Mouse (Mus musculus): ENCODE results near the gene Tmem108. TPM values are rescaled to one million over a fixed set of nuclear protein-coding genes. Genes with fewer than 3 reads are reported as not detected.

Tmem108 gene
- polyA plus RNA-seq, 1 experiment = 6.1 TPM

- no peaks in the 10 kb centered on the region for H3K4me1 ChIP-seq (replicated peaks; ENCODE audit: control insufficient read depth, insufficient read depth, low read length)
- H3K27me3 ChIP-seq (ENCODE audit: control insufficient read depth, insufficient read depth, low read length) = no peaks in the 10 kb centered on the region
- no peaks in the 10 kb centered on the region for H3K36me3 ChIP-seq (ENCODE audit: control insufficient read depth, insufficient read depth, low read length)
- WGBS = 88% methylated on average over 5 of the region's 5 CpGs
- TF ChIP-seq POLR2A (IDR thresholded peaks at IDR 0.05; ENCODE audit: control insufficient read depth, extremely low read depth, insufficient read depth, low read length, poor library complexity) (no peak), CTCF (IDR thresholded peaks at IDR 0.05; ENCODE audit: borderline replicate concordance, control insufficient read depth, extremely low read depth, insufficient read depth, low read length, poor library complexity) (no peak)
- no peak overlapping the region for H3K4me3 ChIP-seq (ENCODE audit: control insufficient read depth, insufficient read depth, low read length)
- H3K27ac ChIP-seq (ENCODE audit: control insufficient read depth, insufficient read depth, low read length) = no peak overlapping the region
- DNase-seq = no peak
Observed at GRCm38 (mm10) chr9:103577181-103577580, 184.5 kb downstream of the Tmem108 start.

- no peaks in the 10 kb centered on the region for H3K27me3 ChIP-seq (ENCODE audit: control insufficient read depth, insufficient read depth, low read length)
- no peak overlapping the region for H3K27ac ChIP-seq (ENCODE audit: control insufficient read depth, insufficient read depth, low read length)
- no peak overlapping the region for H3K4me3 ChIP-seq (ENCODE audit: control insufficient read depth, insufficient read depth, low read length)
- no peaks in the 10 kb centered on the region for H3K4me1 ChIP-seq (replicated peaks; ENCODE audit: control insufficient read depth, insufficient read depth, low read length)
- TF ChIP-seq POLR2A (IDR thresholded peaks at IDR 0.05; ENCODE audit: control insufficient read depth, extremely low read depth, insufficient read depth, low read length, poor library complexity) (no peak), CTCF (IDR thresholded peaks at IDR 0.05; ENCODE audit: borderline replicate concordance, control insufficient read depth, extremely low read depth, insufficient read depth, low read length, poor library complexity) (no peak)
- WGBS = 95% methylated on average over 5 of the region's 5 CpGs
- H3K36me3 ChIP-seq (ENCODE audit: control insufficient read depth, insufficient read depth, low read length) = no peaks in the 10 kb centered on the region
- no peak for DNase-seq
Observed at GRCm38 (mm10) chr9:103575901-103576300, 185.7 kb downstream of the Tmem108 start.

DNA sequence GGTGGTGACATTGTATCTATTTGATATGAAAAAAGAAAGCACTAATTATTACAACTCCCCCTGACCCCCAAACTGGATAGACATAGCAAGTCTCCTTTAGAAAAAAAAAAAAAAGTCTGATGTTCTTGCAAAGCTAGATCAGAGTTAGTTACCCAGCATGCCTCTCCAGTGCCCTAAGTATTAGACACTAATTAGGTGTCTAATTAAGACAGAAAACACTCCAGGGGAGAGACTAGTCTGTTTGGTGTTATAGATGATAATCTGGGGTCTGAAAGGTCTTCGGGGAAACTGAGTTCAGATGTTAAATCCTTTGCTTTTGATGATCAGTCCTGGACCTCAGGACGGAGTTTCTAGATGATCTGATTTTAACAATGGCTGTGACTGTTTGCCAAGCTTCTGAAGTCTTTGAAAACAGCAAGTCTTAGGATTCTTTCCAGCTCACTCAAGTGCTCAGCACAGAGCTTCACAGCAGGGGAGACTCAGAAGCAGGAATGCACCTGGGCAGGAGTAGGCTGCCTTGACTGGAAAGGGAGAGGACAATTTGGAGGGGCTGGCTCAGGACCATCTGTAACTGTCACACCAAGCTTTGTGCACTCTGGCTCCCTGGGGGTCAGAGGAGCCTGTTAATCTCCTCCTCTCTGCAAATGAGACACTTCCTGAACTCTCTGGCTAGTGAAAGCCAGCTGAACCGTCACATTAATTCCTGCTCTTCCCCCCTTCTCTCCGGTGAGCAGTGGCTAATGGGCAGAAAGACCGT is 187.5 kb downstream of the Tmem108 start:
- Histone ChIP-seq H3K4me3 (ENCODE audit: control insufficient read depth, insufficient read depth, low read length) (no peak overlapping the region), H3K4me1 (replicated peaks; ENCODE audit: control insufficient read depth, insufficient read depth, low read length) (no peaks in the 10 kb centered on the region), H3K27me3 (ENCODE audit: control insufficient read depth, insufficient read depth, low read length) (no peaks in the 10 kb centered on the region), H3K27ac (ENCODE audit: control insufficient read depth, insufficient read depth, low read length) (no peak overlapping the region), H3K36me3 (ENCODE audit: control insufficient read depth, insufficient read depth, low read length) (no peaks in the 10 kb centered on the region)
- 36% methylated on average over 5 of the region's 5 CpGs for WGBS
- DNase-seq = no peak
- TF ChIP-seq POLR2A (IDR thresholded peaks at IDR 0.05; ENCODE audit: control insufficient read depth, extremely low read depth, insufficient read depth, low read length, poor library complexity) = no peak
- no peak for TF ChIP-seq CTCF (IDR thresholded peaks at IDR 0.05; ENCODE audit: borderline replicate concordance, control insufficient read depth, extremely low read depth, insufficient read depth, low read length, poor library complexity)

DNA sequence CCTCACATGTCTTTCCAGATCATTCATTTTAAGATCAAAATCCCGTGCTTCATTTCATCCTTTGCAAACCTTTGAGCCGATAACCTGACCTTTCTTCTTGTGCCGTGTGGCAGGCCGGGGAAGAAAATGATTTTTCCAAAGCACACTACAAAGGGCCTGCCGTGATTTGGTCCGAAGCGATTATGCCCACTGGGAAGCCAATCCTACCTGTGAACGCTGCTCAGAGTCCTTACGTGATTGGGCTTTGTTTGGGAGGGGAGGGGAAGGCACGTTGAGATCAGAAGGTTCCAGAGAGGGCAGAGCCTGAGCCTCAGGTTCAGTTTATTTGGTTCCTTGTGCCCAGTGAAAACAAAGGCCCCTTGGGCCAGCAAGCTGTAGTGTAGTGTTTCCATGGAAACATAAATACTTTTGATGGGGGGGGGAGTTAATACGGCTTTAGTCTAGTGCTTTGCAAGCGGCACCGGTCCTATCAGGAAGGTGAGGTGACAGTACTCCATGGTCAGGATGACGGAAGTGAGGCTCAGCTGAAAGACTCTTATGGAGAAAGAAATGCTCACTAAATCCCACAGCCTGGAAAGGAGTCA is 191.4 kb downstream of the Tmem108 start:
- Histone ChIP-seq H3K27me3 (ENCODE audit: control insufficient read depth, insufficient read depth, low read length) (no peaks in the 10 kb centered on the region), H3K27ac (ENCODE audit: control insufficient read depth, insufficient read depth, low read length) (no peak overlapping the region), H3K4me1 (replicated peaks; ENCODE audit: control insufficient read depth, insufficient read depth, low read length) (no peaks in the 10 kb centered on the region), H3K4me3 (ENCODE audit: control insufficient read depth, insufficient read depth, low read length) (no peak overlapping the region), H3K36me3 (ENCODE audit: control insufficient read depth, insufficient read depth, low read length) (no peaks in the 10 kb centered on the region)
- WGBS = 90% methylated on average over 14 of the region's 14 CpGs
- DNase-seq = no peak
- no peak for TF ChIP-seq CTCF (IDR thresholded peaks at IDR 0.05; ENCODE audit: borderline replicate concordance, control insufficient read depth, extremely low read depth, insufficient read depth, low read length, poor library complexity)
- TF ChIP-seq POLR2A (IDR thresholded peaks at IDR 0.05; ENCODE audit: control insufficient read depth, extremely low read depth, insufficient read depth, low read length, poor library complexity) = no peak

DNA sequence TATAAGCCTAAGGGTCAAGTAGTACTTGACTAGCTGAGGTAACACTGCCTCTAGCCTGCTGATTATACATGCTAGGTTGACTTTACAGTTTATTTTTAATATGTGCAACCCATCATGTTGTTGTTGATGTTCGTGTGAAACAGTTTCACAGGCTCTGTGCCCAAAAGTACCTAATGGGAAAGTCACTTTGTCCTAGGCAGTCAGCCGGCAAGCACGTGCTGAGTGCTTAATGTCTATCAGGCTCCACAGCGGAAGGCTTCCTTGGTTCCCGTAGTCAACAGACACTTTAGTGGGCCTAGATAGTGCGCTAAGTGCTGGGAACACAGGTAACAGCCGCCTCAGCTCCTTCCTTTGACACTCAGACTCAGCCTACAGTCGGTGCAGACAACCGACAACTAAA is 192.7 kb downstream of the Tmem108 start:
- 96% methylated on average over 9 of the region's 9 CpGs for WGBS
- Histone ChIP-seq H3K4me3 (ENCODE audit: control insufficient read depth, insufficient read depth, low read length) (no peak overlapping the region), H3K4me1 (replicated peaks; ENCODE audit: control insufficient read depth, insufficient read depth, low read length) (no peaks in the 10 kb centered on the region), H3K27me3 (ENCODE audit: control insufficient read depth, insufficient read depth, low read length) (no peaks in the 10 kb centered on the region), H3K27ac (ENCODE audit: control insufficient read depth, insufficient read depth, low read length) (no peak overlapping the region), H3K36me3 (ENCODE audit: control insufficient read depth, insufficient read depth, low read length) (no peaks in the 10 kb centered on the region)
- no peak for DNase-seq
- TF ChIP-seq POLR2A (IDR thresholded peaks at IDR 0.05; ENCODE audit: control insufficient read depth, extremely low read depth, insufficient read depth, low read length, poor library complexity) (no peak), CTCF (IDR thresholded peaks at IDR 0.05; ENCODE audit: borderline replicate concordance, control insufficient read depth, extremely low read depth, insufficient read depth, low read length, poor library complexity) (no peak)

DNA sequence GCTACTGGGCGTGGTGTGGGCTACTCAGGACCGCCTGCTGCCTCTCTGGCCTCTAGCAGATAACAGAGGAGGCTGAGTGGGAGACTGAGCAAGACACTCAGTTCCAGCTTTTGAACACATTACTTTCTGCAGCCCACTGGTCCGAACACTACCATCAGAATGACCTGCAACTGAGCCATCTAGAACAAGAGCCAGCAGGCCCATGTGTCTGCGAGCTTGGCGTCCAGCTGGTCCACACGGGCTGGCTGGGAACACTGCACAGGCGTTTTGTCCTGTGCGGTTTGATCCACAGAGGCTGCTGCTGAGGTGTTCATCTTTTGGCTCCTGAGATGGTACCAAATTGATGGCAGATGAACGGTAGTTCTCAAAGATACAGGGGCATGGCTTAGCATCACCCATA is 196.5 kb downstream of the Tmem108 start:
- TF ChIP-seq CTCF (IDR thresholded peaks at IDR 0.05; ENCODE audit: borderline replicate concordance, control insufficient read depth, extremely low read depth, insufficient read depth, low read length, poor library complexity) (no peak), POLR2A (IDR thresholded peaks at IDR 0.05; ENCODE audit: control insufficient read depth, extremely low read depth, insufficient read depth, low read length, poor library complexity) (no peak)
- WGBS = 97% methylated on average over 9 of the region's 9 CpGs

More for the DNA sequence above, 196.5 kb downstream of the Tmem108 start:
- Histone ChIP-seq H3K4me3 (ENCODE audit: control insufficient read depth, insufficient read depth, low read length) (no peak overlapping the region), H3K27ac (ENCODE audit: control insufficient read depth, insufficient read depth, low read length) (no peak overlapping the region), H3K4me1 (replicated peaks; ENCODE audit: control insufficient read depth, insufficient read depth, low read length) (no peaks in the 10 kb centered on the region; the same call in 1 of the 2 replicates), H3K27me3 (ENCODE audit: control insufficient read depth, insufficient read depth, low read length) (no peaks in the 10 kb centered on the region), H3K36me3 (ENCODE audit: control insufficient read depth, insufficient read depth, low read length) (no peaks in the 10 kb centered on the region)
- DNase-seq = no peak

Measured in thymus, adult 2 months (tissue).